Mouse (Mus musculus): ENCODE measurements at regions not wholly inside any gene's neighbourhood (a gene's known extent, or its start where the extent isn't known, plus 50 kb on each side); places are given as distances from the start of the nearest gene placed in this dataset.

- Histone ChIP-seq H3K36me3 (ENCODE audit: control insufficient read depth, insufficient read depth, low read length) (no peaks in the 10 kb centered on the region), H3K27me3 (ENCODE audit: control insufficient read depth, insufficient read depth, low read length) (no peaks in the 10 kb centered on the region), H3K9me3 (ENCODE audit: control insufficient read depth, low read depth, low read length) (no peaks in the 10 kb centered on the region), H3K4me3 (ENCODE audit: low read depth, low read length) (no peak overlapping the region), H3K27ac (ENCODE audit: low read length) (no peak overlapping the region), H3K9ac (replicated peaks; ENCODE audit: low read depth, low read length) (no peak overlapping the region), H3K4me2 (replicated peaks; ENCODE audit: low read depth, low read length) (no peak overlapping the region), H3K4me1 (ENCODE audit: control insufficient read depth, insufficient read depth, low read length) (no peaks in the 10 kb centered on the region)
- WGBS: 61% methylated on average over 2 of the region's 2 CpGs
- no peak for ATAC-seq (ENCODE audit: insufficient number of reproducible peaks, insufficient read depth, low FRiP score, low read depth)
Observed at GRCm38 (mm10) chr12:25444355-25444754, 347.4 kb upstream of the Id2 start.

GRCm38 (mm10) chr12:25439029-25439551, 342.1 kb upstream of the Id2 start:
- WGBS: 93% methylated on average over 7 of the region's 7 CpGs
- Histone ChIP-seq H3K9ac (replicated peaks; ENCODE audit: low read depth, low read length) (no peak overlapping the region), H3K27ac (ENCODE audit: low read length) (no peak overlapping the region), H3K27me3 (ENCODE audit: control insufficient read depth, insufficient read depth, low read length) (no peaks in the 10 kb centered on the region), H3K4me3 (ENCODE audit: low read depth, low read length) (no peak overlapping the region), H3K9me3 (ENCODE audit: control insufficient read depth, low read depth, low read length) (no peaks in the 10 kb centered on the region), H3K4me1 (ENCODE audit: control insufficient read depth, insufficient read depth, low read length) (no peaks in the 10 kb centered on the region), H3K4me2 (replicated peaks; ENCODE audit: low read depth, low read length) (no peak overlapping the region), H3K36me3 (ENCODE audit: control insufficient read depth, insufficient read depth, low read length) (no peaks in the 10 kb centered on the region)
- no peak for ATAC-seq (ENCODE audit: insufficient number of reproducible peaks, insufficient read depth, low FRiP score, low read depth)

GRCm38 (mm10) chr12:25438217-25439028, 341.5 kb upstream of the Id2 start:
- H3K27ac ChIP-seq (ENCODE audit: low read length): no peak overlapping the region
- H3K9me3 ChIP-seq (ENCODE audit: control insufficient read depth, low read depth, low read length): no peaks in the 10 kb centered on the region
- H3K27me3 ChIP-seq (ENCODE audit: control insufficient read depth, insufficient read depth, low read length): no peaks in the 10 kb centered on the region
- no peaks in the 10 kb centered on the region for H3K36me3 ChIP-seq (ENCODE audit: control insufficient read depth, insufficient read depth, low read length)
- H3K4me3 ChIP-seq (ENCODE audit: low read depth, low read length): no peak overlapping the region
- H3K4me2 ChIP-seq (replicated peaks; ENCODE audit: low read depth, low read length): no peak overlapping the region
- H3K9ac ChIP-seq (replicated peaks; ENCODE audit: low read depth, low read length): no peak overlapping the region
- H3K4me1 ChIP-seq (ENCODE audit: control insufficient read depth, insufficient read depth, low read length): no peaks in the 10 kb centered on the region
- WGBS: 71% methylated on average over 8 of the region's 8 CpGs
- ATAC-seq (ENCODE audit: insufficient number of reproducible peaks, insufficient read depth, low FRiP score, low read depth): no peak

- no peak overlapping the region for H3K4me2 ChIP-seq (replicated peaks; ENCODE audit: low read depth, low read length)
- ATAC-seq (ENCODE audit: insufficient number of reproducible peaks, insufficient read depth, low FRiP score, low read depth): no peak
- H3K27me3 ChIP-seq (ENCODE audit: control insufficient read depth, insufficient read depth, low read length): no peaks in the 10 kb centered on the region
- H3K4me1 ChIP-seq (ENCODE audit: control insufficient read depth, insufficient read depth, low read length): no peaks in the 10 kb centered on the region
- H3K4me3 ChIP-seq (ENCODE audit: low read depth, low read length): no peak overlapping the region
- H3K27ac ChIP-seq (ENCODE audit: low read length): no peak overlapping the region
- H3K9ac ChIP-seq (replicated peaks; ENCODE audit: low read depth, low read length): no peak overlapping the region
- no peaks in the 10 kb centered on the region for H3K9me3 ChIP-seq (ENCODE audit: control insufficient read depth, low read depth, low read length)
- H3K36me3 ChIP-seq (ENCODE audit: control insufficient read depth, insufficient read depth, low read length): no peaks in the 10 kb centered on the region
- 54% methylated on average over 4 of the region's 4 CpGs for WGBS
Observed at GRCm38 (mm10) chr12:25437556-25437955, 340.6 kb upstream of the Id2 start.

- Histone ChIP-seq H3K4me1 (ENCODE audit: control insufficient read depth, insufficient read depth, low read length) (no peaks in the 10 kb centered on the region), H3K4me2 (replicated peaks; ENCODE audit: low read depth, low read length) (no peak overlapping the region), H3K9ac (replicated peaks; ENCODE audit: low read depth, low read length) (no peak overlapping the region), H3K9me3 (ENCODE audit: control insufficient read depth, low read depth, low read length) (no peaks in the 10 kb centered on the region), H3K36me3 (ENCODE audit: control insufficient read depth, insufficient read depth, low read length) (no peaks in the 10 kb centered on the region), H3K27me3 (ENCODE audit: control insufficient read depth, insufficient read depth, low read length) (no peaks in the 10 kb centered on the region), H3K27ac (ENCODE audit: low read length) (no peak overlapping the region), H3K4me3 (ENCODE audit: low read depth, low read length) (no peak overlapping the region)
- ATAC-seq (ENCODE audit: insufficient number of reproducible peaks, insufficient read depth, low FRiP score, low read depth): no peak
- 77% methylated on average over 6 of the region's 6 CpGs for WGBS
Observed at GRCm38 (mm10) chr12:25436220-25436911, 339.4 kb upstream of the Id2 start.

DNA sequence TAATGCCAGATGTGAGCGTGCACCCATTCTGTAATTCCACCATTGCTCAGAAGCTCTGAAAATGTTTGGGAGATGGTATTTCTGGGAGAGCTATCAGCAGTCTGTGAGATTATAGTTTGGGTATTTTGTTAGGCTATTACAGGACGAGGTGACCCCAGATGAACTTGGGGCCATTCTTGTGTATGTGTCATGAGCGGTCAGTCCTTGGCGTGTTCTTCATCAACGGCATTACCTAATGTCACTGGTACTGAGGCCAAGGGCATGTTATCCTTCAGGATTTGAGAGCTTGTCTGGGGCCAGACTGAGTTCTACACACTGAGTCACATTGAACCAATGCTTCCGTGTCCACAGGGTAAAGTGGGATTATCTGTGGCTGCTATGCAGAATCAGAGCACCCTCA, 335.9 kb upstream of the Id2 start:
- Histone ChIP-seq H3K9me3 (ENCODE audit: control insufficient read depth, low read depth, low read length) (no peaks in the 10 kb centered on the region), H3K9ac (replicated peaks; ENCODE audit: low read depth, low read length) (no peak overlapping the region), H3K27me3 (ENCODE audit: control insufficient read depth, insufficient read depth, low read length) (no peaks in the 10 kb centered on the region), H3K27ac (ENCODE audit: low read length) (no peak overlapping the region), H3K4me2 (replicated peaks; ENCODE audit: low read depth, low read length) (no peak overlapping the region), H3K4me1 (ENCODE audit: control insufficient read depth, insufficient read depth, low read length) (no peaks in the 10 kb centered on the region), H3K36me3 (ENCODE audit: control insufficient read depth, insufficient read depth, low read length) (no peaks in the 10 kb centered on the region), H3K4me3 (ENCODE audit: low read depth, low read length) (no peak overlapping the region)
- 91% methylated on average over 6 of the region's 6 CpGs for WGBS
- no peak for ATAC-seq (ENCODE audit: insufficient number of reproducible peaks, insufficient read depth, low FRiP score, low read depth)

DNA sequence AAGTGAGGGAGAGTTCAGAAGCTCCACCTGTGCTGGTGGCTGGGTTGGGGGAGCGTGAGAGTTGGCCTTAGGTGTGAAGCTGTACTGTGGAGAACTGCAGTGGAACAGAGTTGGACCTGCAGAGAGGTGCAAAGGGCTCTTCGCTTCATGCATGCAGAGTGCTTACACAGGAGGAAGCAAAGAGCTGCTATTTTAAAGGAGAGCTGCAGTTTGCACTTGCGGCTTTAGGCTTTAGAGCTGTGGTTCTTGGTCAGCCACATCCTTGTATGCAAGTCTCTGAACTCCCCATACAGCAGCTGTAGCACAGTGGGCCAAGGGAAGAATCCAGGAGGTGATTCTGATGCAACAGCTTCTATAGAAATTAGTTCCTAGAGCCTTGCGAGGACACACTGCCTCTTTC, 334.0 kb upstream of the Id2 start:
- ATAC-seq (ENCODE audit: insufficient number of reproducible peaks, insufficient read depth, low FRiP score, low read depth): no peak
- Histone ChIP-seq H3K4me2 (replicated peaks; ENCODE audit: low read depth, low read length) (no peak overlapping the region), H3K36me3 (ENCODE audit: control insufficient read depth, insufficient read depth, low read length) (no peaks in the 10 kb centered on the region), H3K4me1 (ENCODE audit: control insufficient read depth, insufficient read depth, low read length) (no peaks in the 10 kb centered on the region), H3K9me3 (ENCODE audit: control insufficient read depth, low read depth, low read length) (no peaks in the 10 kb centered on the region), H3K27ac (ENCODE audit: low read length) (no peak overlapping the region), H3K4me3 (ENCODE audit: low read depth, low read length) (no peak overlapping the region), H3K9ac (replicated peaks; ENCODE audit: low read depth, low read length) (no peak overlapping the region), H3K27me3 (ENCODE audit: control insufficient read depth, insufficient read depth, low read length) (no peaks in the 10 kb centered on the region)
- 93% methylated on average over 4 of the region's 4 CpGs for WGBS

DNA sequence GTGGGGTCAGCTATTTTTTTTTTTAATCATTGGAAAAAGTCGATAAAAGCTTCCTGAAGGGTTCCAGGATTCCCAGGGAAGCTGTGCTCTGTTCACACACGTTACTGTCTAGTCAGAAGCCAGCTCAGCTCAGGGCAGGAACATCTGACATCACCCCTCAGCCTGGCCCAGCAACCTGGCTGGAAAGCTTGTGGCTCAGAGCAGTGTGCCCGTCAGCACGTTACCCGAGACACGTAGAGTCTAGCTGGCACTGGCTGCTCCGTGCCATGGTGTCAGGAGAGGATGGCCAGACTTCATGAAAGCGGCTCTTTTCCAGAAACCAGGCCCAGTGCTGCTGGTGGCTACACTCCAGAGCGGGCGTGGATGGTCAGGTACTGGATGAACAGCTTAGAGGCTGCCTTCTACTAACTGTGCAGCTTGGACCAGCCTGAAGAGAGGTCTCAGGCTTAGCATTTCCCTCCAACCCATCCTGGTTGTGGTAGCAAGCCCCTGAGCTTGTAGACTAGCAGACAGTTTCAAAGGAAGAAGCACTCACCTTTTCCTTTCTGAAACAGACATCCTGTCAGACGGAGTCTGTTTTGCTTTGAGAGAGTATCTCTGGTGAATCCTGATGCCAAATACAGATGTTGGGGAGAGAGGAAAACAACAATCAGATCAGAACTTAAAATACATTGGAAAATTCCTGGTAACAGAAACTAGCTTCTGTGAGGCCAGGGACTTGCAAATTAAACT, 331.1 kb upstream of the Id2 start:
- no peak overlapping the region for H3K27ac ChIP-seq (ENCODE audit: low read length)

More for the DNA sequence above, 331.1 kb upstream of the Id2 start:
- no peaks in the 10 kb centered on the region for H3K27me3 ChIP-seq (ENCODE audit: control insufficient read depth, insufficient read depth, low read length)
- no peak overlapping the region for H3K4me3 ChIP-seq (ENCODE audit: low read depth, low read length)
- no peaks in the 10 kb centered on the region for H3K4me1 ChIP-seq (ENCODE audit: control insufficient read depth, insufficient read depth, low read length)
- H3K4me2 ChIP-seq (replicated peaks; ENCODE audit: low read depth, low read length): no peak overlapping the region
- no peaks in the 10 kb centered on the region for H3K36me3 ChIP-seq (ENCODE audit: control insufficient read depth, insufficient read depth, low read length)
- no peak for ATAC-seq (ENCODE audit: insufficient number of reproducible peaks, insufficient read depth, low FRiP score, low read depth)
- H3K9me3 ChIP-seq (ENCODE audit: control insufficient read depth, low read depth, low read length): no peaks in the 10 kb centered on the region
- WGBS: 82% methylated on average over 11 of the region's 11 CpGs
- H3K9ac ChIP-seq (replicated peaks; ENCODE audit: low read depth, low read length): no peak overlapping the region
